Mouse (Mus musculus) erythroblast, embryonic 14.5 days (primary cell): ENCODE measurements at regions not wholly inside any gene's neighbourhood (a gene's known extent, or its start where the extent isn't known, plus 50 kb on each side); places are given as distances from the start of the nearest gene placed in this dataset.

Experiments used
- GATA1 ChIP-seq: IDR thresholded peaks from 2 replicates; pipeline ENCODE4 v1.6.1; 2012; ENCODE audit warnings: low read length, inconsistent platforms, mixed read lengths
- TAL1 ChIP-seq: IDR thresholded peaks from 3 replicates; pipeline ENCODE4 v1.6.1; 2012; ENCODE audit warnings: low read length, inconsistent platforms, mixed read lengths

DNA sequence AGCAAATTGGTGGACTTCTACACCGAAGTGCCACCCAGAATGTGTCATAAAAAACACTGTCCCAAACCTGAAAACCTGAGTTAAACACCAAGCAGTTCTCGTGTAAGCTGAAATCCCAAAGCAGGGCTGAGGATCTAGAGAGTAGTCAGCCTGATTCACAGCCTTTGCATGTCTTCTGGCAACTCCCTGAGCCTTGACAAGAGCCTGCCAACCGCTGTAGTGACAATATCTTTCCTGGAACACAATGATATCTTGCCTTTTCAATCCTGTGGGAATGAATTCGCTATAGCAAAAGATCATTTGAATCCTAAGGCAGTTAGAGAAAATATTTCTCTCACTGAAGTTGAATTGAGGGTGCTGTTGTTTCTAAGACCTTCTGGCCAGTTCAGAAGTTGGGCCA is 110.4 kb downstream of the Tbx19 start:
- TF ChIP-seq TAL1 (no peak), GATA1 (no peak)
